Mouse (Mus musculus) ES-Bruce4 (cell line): ENCODE results near the gene Slc35b1.

Experiments used
- CTCF ChIP-seq: IDR thresholded peaks from one replicate; pipeline ENCODE4 v1.8.1; 2011; ENCODE audit warnings: low read depth, low read length
- EP300 ChIP-seq: IDR thresholded peaks from 2 replicates; pipeline ENCODE4 v1.6.1; 2011; ENCODE audit warnings: low read depth, low read length; ENCODE audit not compliant: insufficient read depth
- POLR2A ChIP-seq: IDR thresholded peaks from one replicate; pipeline ENCODE4 v1.8.1; 2011; ENCODE audit warnings: low read length; ENCODE audit not compliant: insufficient read depth

DNA sequence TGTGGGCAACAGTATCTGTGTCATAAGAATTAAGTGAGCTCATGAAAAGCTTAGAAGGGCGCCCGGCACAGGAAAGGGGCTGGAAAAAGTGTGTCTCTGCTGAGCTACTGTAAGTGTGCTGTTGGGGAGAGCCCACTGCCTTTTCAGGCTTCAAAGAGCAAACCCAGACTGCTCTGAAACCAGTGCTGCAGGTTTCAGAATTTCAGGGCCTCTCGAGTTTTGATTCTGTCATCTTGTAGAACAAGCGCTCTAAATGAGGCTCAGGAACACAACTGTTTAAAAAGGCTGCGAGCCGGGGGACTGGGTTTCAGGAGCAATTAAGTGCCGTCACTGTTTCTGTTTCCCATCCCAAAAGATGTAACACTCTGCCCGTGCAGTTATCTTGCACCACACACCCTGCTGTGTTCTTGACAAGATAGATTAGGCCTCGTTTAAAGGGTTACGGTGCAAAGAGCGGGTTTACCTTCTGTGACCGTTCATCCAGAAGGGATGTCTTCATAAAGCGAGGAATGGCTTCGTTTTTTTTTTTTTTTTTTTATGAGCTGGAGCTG is 44.9 kb upstream of the Slc35b1 start:
- TF ChIP-seq EP300: no peak
- no peak for TF ChIP-seq CTCF
- no peak for TF ChIP-seq POLR2A
